Mouse (Mus musculus) heart, adult 2 months (tissue): Measurements from ENCODE around the gene Lrsam1. TPM values are rescaled to one million over a fixed set of nuclear protein-coding genes. Genes with fewer than 3 reads are reported as not detected.
"Not testable (repeated sequence)": the region's sequence is repeated elsewhere in the genome, so short reads cannot be mapped to it uniquely, and the experiment has no call there.

Source experiments
- DNase-seq, 2 experiments: peaks; one replicate each; pipeline ENCODE4 v3.0.0; 2021
- H3K27ac ChIP-seq: fragments of 200-600 bp; 2 replicates; pipeline ENCODE4 v1.8.1; 2022
- H3K27me3 ChIP-seq: fragments of 200-500 bp; 2 replicates; pipeline ENCODE4 v1.6.1; 2012; ENCODE audit warnings: mild to moderate bottlenecking, low read length, inconsistent platforms, mixed read lengths; ENCODE audit not compliant: control insufficient read depth, insufficient read depth
- H3K36me3 ChIP-seq: fragments of 200-500 bp; 2 replicates; pipeline ENCODE4 v1.6.1; 2012; ENCODE audit warnings: low read length, inconsistent platforms; ENCODE audit not compliant: control insufficient read depth, insufficient read depth
- H3K4me1 ChIP-seq: fragments of 200-500 bp; 2 replicates; pipeline ENCODE4 v1.6.1; 2011; ENCODE audit warnings: low read length; ENCODE audit not compliant: control insufficient read depth, insufficient read depth
- H3K4me3 ChIP-seq: fragments of 200-600 bp; 2 replicates; pipeline ENCODE4 v1.8.1; 2022
- H3K79me2 ChIP-seq: fragments of 200-500 bp; replicated peaks from 2 replicates; pipeline ENCODE4 v1.6.1; 2012; ENCODE audit warnings: mild to moderate bottlenecking, inconsistent platforms, low read length, moderate library complexity, mixed read lengths; ENCODE audit not compliant: control insufficient read depth, insufficient read depth
- H3K9ac ChIP-seq: fragments of 200-500 bp; 2 replicates; pipeline ENCODE4 v1.6.1; 2012; ENCODE audit warnings: low read depth, mild to moderate bottlenecking, control low read depth, inconsistent platforms, low read length, mixed read lengths
- CTCF ChIP-seq: fragments of 200-600 bp; IDR thresholded peaks from 2 replicates; pipeline ENCODE4 v1.8.1; 2022; ENCODE audit warnings: antibody characterized with exemption, mild to moderate bottlenecking, moderate library complexity
- EP300 ChIP-seq: fragments of 200-500 bp; IDR thresholded peaks from 2 replicates; pipeline ENCODE4 v1.6.1; 2011; ENCODE audit warnings: low read depth, low read length, control low read depth; ENCODE audit not compliant: insufficient read depth
- POLR2A ChIP-seq: fragments of 200-500 bp; IDR thresholded peaks from 2 replicates; pipeline ENCODE4 v1.6.1; 2011; ENCODE audit warnings: mild to moderate bottlenecking, low read depth, low read length, control low read depth; ENCODE audit not compliant: insufficient read depth
- WGBS: fragments of 180-500 bp; shearing (Covaris S2); methylation state at CpG from one replicate; pipeline ENCODE4 v1.1.7; 2018; 5-methylcytosine and 5-hydroxymethylcytosine counted together
- intact Hi-C: fragments of 180-260 bp; cut with DNase I; formaldehyde crosslinking; loops from one replicate; pipeline ENCODE4 v1.15.1; 2025
- long read RNA-seq: library from polyadenylated mRNA; stranded (forward); transcript quantifications from one replicate; pipeline ENCODE4 v2.0.0, GENCODE M21; 2021
- polyA plus RNA-seq: library from polyadenylated mRNA; depleted of rRNA; stranded (reverse); fragments of >200 nt; gene quantifications from 2 replicates; pipeline ENCODE4 v1.2.3, GENCODE M21; 2012; rRNA removed
- total RNA-seq, 2 experiments: library from RNA; stranded (reverse); gene quantifications; 2 replicates each; pipeline ENCODE4 v1.2.3; 2021

The Lrsam1 gene
- total RNA-seq, result 10 to 100 TPM; 12.6 to 16.3 TPM
- polyA plus RNA-seq, result 11.4 and 14.8 TPM in 2 replicates
- long read RNA-seq, full-length matches to known transcripts, result 9 of 18 reads
- long read RNA-seq, partial matches to known transcripts, result 3 of 18 reads
- long read RNA-seq, other reads (novel, unspliced or antisense), result 6 of 18 reads

DNA sequence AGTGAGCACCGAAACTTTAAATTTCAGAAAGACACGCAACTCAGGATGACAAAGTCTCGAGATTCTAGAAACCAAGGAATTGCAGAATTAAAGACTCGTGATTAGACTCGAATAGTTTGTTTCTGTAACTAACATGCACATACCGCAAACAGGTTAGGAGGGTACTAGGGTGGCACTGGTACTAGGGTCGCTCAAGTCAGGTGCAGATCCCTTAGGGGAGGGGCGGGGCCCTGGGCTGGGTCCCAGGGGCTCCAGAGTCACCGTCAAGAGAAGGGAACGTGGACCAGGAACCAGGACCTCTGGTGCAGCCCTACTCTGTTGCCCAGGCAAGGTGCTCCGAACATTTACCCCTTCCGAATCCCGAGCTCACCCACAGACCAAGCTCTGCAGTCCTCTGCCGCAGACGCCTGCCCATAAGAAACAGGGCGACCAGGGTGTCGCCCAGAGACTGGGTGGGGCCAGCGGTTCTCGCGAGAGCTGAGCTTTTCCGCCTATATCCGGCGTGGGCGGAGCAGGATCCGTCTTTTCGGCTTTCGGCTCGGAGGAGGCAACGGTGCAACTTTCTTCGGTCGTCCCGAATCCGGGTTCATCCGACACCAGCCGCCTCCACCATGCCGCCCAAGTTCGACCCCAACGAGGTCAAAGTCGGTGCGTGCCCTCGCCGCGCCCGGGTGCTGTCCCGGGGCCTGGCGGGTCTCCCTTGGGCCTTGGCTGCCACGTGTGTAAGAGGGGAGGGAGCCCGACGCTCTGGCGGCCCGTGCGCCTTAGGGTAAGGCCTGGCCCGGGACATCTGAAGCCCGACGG, at the start of gene Lrsam1, which contains the start of gene Rpl12:
Gene Lrsam1, minus strand, starts transcription at position 423 of the 804 bp plus-strand sequence.
Gene Rpl12, plus strand, starts transcription at position 368 of the 804 bp plus-strand sequence.
- H3K27me3 ChIP-seq, result no peaks in the 10 kb centered on the region
- peak within 1 kb of the TSS; percentile 75 for H3K4me3 ChIP-seq
- H3K9ac ChIP-seq, result peak within 1 kb of the TSS; percentile 71
- no peaks in the 10 kb centered on the region for H3K79me2 ChIP-seq
- H3K27ac ChIP-seq, result peak within 1 kb of the TSS; percentile 75
- H3K4me1 ChIP-seq, result peaks cover 5% of the 10 kb centered on the region
- intact Hi-C loops, result no loop called here
- H3K36me3 ChIP-seq, result no peaks in the 10 kb centered on the region
- WGBS, result 2% methylated on average over 55 of the region's 55 CpGs
- TF ChIP-seq POLR2A, result peak; percentile 93
- no peak for TF ChIP-seq CTCF
- peak; percentile 64; the same call in 1 of the 2 replicates for TF ChIP-seq EP300
- peak; percentile 95 to 97 for DNase-seq

DNA sequence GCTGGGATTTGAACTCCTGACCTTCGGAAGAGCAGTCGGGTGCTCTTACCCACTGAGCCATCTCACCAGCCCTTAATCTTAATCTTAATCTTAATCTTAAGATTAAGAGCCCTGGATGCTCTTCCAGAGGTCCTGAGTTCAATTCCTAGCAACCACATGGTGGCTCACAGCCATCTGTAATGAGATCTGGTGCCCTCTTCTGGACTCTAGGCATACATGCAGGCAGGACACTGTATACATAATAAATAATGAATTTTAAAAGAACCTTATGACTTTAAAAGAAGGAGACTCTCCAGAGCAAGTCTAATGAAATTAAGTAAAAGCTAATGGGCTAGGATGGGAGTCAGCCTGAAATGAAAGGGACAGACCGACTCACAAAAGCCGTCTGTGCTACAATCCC, 47.6 kb upstream of the Lrsam1 start:
- H3K4me1 ChIP-seq, H3K27me3 ChIP-seq, DNase-seq, intact Hi-C loops, H3K4me3 ChIP-seq, H3K79me2 ChIP-seq, H3K9ac ChIP-seq, H3K27ac ChIP-seq, H3K36me3 ChIP-seq: not testable (repeated sequence)
- WGBS, result 80% methylated on average over 4 of the region's 4 CpGs
- TF ChIP-seq CTCF, result peak; percentile 62

DNA sequence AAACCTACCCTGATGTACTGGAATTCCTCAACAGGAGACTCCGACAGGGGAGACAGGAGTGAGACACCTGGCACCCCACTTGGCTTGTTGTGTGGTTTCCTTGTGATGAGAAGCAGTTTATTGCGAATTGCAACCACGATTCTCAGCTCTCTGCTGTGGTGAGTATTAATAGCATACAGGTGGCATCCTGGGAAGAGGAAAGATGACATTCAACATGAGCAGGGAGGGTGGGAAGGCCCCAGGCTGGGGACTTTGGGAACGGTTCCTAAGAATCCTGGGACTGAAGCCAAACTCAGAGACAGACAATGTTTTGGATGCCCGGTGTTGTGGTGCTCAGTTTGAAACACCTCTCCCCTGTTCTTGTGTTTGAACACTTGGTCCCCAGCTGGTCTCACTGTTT, 43.6 kb upstream of the Lrsam1 start:
- intact Hi-C loops, result no loop called here
- DNase-seq, result no peak
- 39% methylated on average over 5 of the region's 5 CpGs for WGBS
- H3K4me1 ChIP-seq, result no peaks in the 10 kb centered on the region
- no peak overlapping the region for H3K9ac ChIP-seq
- no peaks in the 10 kb centered on the region for H3K36me3 ChIP-seq
- no peak overlapping the region for H3K27ac ChIP-seq
- TF ChIP-seq POLR2A (no peak), EP300 (no peak), CTCF (no peak)
- no peaks in the 10 kb centered on the region for H3K79me2 ChIP-seq
- no peaks in the 10 kb centered on the region for H3K27me3 ChIP-seq
- no peak overlapping the region for H3K4me3 ChIP-seq

DNA sequence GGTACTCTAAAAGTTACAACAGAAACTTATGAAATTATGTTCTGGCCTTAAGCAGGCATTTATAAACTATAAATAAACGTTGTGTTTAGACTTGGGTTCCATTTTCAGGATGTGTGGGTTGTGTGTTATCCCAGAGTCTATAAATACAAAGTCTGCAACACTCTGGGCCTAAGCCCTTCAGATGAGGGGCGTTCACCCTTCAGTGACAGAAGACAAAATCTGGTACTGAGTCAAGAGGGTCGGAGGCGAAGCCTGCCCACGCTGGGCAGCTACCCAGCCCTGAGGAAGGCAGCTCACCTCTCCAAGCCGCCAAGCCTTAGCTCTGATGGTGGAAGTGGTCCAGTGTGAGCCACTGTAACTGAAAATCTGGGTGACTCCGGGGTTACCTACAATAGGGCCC, 40.7 kb upstream of the Lrsam1 start:
- no peak for TF ChIP-seq CTCF
- no peak for TF ChIP-seq POLR2A
- TF ChIP-seq EP300, result no peak
- DNase-seq, result no peak
- Histone ChIP-seq H3K36me3 (no peaks in the 10 kb centered on the region), H3K79me2 (no peaks in the 10 kb centered on the region), H3K27ac (no peak overlapping the region), H3K27me3 (no peaks in the 10 kb centered on the region), H3K4me3 (no peak overlapping the region), H3K4me1 (no peaks in the 10 kb centered on the region), H3K9ac (no peak overlapping the region)
- intact Hi-C loops, result no loop called here
- WGBS, result 83% methylated on average over 7 of the region's 7 CpGs

GRCm38 (mm10) chr2:32999752-33000151, 38.3 kb upstream of the Lrsam1 start:
- WGBS, result 85% methylated on average over 2 of the region's 2 CpGs
- no peaks in the 10 kb centered on the region for H3K79me2 ChIP-seq

DNA sequence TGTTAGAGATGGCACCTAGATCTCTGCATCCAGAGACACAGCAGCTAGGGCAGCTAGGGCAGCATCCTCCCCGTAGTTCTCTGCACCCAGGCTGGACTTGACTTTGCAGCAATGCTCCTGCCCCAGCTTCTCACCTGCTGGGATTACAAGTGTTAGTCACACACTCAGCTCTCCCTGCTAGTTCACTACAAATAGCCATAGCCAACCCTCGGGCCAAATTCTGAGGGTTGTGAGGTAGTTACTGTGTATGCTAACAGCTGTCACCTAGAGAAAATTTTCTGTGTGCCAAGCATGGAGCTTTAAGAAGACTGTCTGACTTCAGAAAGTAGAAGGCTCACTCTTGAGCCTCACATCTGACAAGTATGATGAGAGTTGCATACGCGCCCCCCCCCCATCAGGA, 36.4 kb upstream of the Lrsam1 start:
- 86% methylated on average over 4 of the region's 4 CpGs for WGBS
- intact Hi-C loops, result no loop called here
- H3K27me3 ChIP-seq, result no peaks in the 10 kb centered on the region
- H3K4me3 ChIP-seq, result no peak overlapping the region
- no peak overlapping the region for H3K9ac ChIP-seq
- H3K79me2 ChIP-seq, result no peaks in the 10 kb centered on the region
- H3K4me1 ChIP-seq, result no peaks in the 10 kb centered on the region
- DNase-seq, result no peak
- no peaks in the 10 kb centered on the region for H3K36me3 ChIP-seq
- H3K27ac ChIP-seq, result no peak overlapping the region
- TF ChIP-seq POLR2A (no peak), CTCF (no peak), EP300 (no peak)

More at GRCm38 (mm10) chr2:32999752-33000151, 38.3 kb upstream of the Lrsam1 start:
- Histone ChIP-seq H3K27me3 (no peaks in the 10 kb centered on the region), H3K4me3 (no peak overlapping the region), H3K9ac (no peak overlapping the region), H3K36me3 (no peaks in the 10 kb centered on the region), H3K27ac (no peak overlapping the region), H3K4me1 (no peaks in the 10 kb centered on the region)
- DNase-seq, result no peak
- TF ChIP-seq EP300 (no peak), POLR2A (no peak), CTCF (no peak)
- intact Hi-C loops, result no loop called here
